In genomic region chr6:6867031-6867430, GRCm38 (mm10) we compare ENCODE assay signal across 20 mouse cellular contexts. TPM values are rescaled to one million over a fixed set of nuclear protein-coding genes. Genes with fewer than 3 reads are reported as not detected.
DNase-seq lines count a peak whose midpoint lies in the region; ATAC-seq and TF ChIP-seq lines count a peak whose summit lies in the region.
"Had no signal": no experiment of that assay in that cellular context is flagged by ENCODE, and none has a peak within 500 bp of the region (broad histone marks: within the 10 kb centered on the region; RNA-seq: fewer than 3 reads in every experiment).

No protein-coding gene starts in this region.

- no peak for ATAC-seq in hindbrain, embryonic 11.5 days (ENCODE audit: low FRiP score)
- ATAC-seq in hindbrain, embryonic 14.5 days (ENCODE audit: low FRiP score) = no peak
- no peak for ATAC-seq in embryonic facial prominence, embryonic 13.5 days (ENCODE audit: insufficient number of reproducible peaks, insufficient read depth, low FRiP score, low TSS enrichment, low read depth)
- ATAC-seq in forebrain, postnatal 0 days = no peak
- no peak for ATAC-seq in neural tube, embryonic 11.5 days (ENCODE audit: insufficient read depth, low FRiP score, low TSS enrichment)
- ATAC-seq: activated CD4-positive, CD25-positive, alpha-beta regulatory T cell, adult 4 months had no signal

- H3K27ac ChIP-seq in hindbrain, embryonic 11.5 days (ENCODE audit: low read depth, low read length) = no peak overlapping the region
- H3K27ac ChIP-seq in hindbrain, embryonic 14.5 days = no peak overlapping the region
- no peak overlapping the region for H3K27ac ChIP-seq in embryonic facial prominence, embryonic 13.5 days
- peak overlapping the region; percentile 96 for H3K27ac ChIP-seq in forebrain, postnatal 0 days (ENCODE audit: low read depth, low read length)
- H3K27ac ChIP-seq in neural tube, embryonic 11.5 days (ENCODE audit: low read depth, low read length) = no peak overlapping the region
- H3K27ac ChIP-seq: gastrocnemius, adult 2 months; layer of hippocampus, adult 2 months; macrophage had no signal

- peaks cover 89% of the 10 kb centered on the region for H3K27me3 ChIP-seq in hindbrain, embryonic 11.5 days (ENCODE audit: control insufficient read depth, insufficient read depth, low read length)
- peaks cover 98% of the 10 kb centered on the region for H3K27me3 ChIP-seq in hindbrain, embryonic 14.5 days (ENCODE audit: control insufficient read depth, insufficient read depth, low read length)
- peaks cover 96% of the 10 kb centered on the region for H3K27me3 ChIP-seq in embryonic facial prominence, embryonic 13.5 days
- peaks cover 36% of the 10 kb centered on the region for H3K27me3 ChIP-seq in forebrain, postnatal 0 days (ENCODE audit: insufficient read depth, low read length)
- H3K27me3 ChIP-seq in neural tube, embryonic 11.5 days (ENCODE audit: control insufficient read depth, insufficient read depth, low read length) = peaks cover 91% of the 10 kb centered on the region

- TF ChIP-seq CTCF in forebrain, postnatal 0 days (IDR thresholded peaks at IDR 0.05; ENCODE audit: low read depth) = no peak

- DNase-seq in hindbrain, embryonic 11.5 days (ENCODE audit: low spot score) = peak; percentile 41
- DNase-seq in hindbrain, embryonic 14.5 days (ENCODE audit: low spot score) = no peak
- peak; percentile 57 for DNase-seq in forebrain, postnatal 0 days
- DNase-seq in neural tube, embryonic 11.5 days (ENCODE audit: low spot score) = peak; percentile 12
- DNase-seq in layer of hippocampus, adult 9-11 months = no peak
- DNase-seq in liver = no peak
- DNase-seq in testis, postnatal 14 days (ENCODE audit: low spot score) = no peak
- DNase-seq: cerebellum, postnatal 14 days; gastrocnemius, adult 2 months; lung, embryonic 14.5 days; thymus, postnatal 36 days had no signal

- no peak overlapping the region for H3K9ac ChIP-seq in hindbrain, embryonic 11.5 days (ENCODE audit: low read depth, low read length)
- no peak overlapping the region for H3K9ac ChIP-seq in hindbrain, embryonic 14.5 days
- H3K9ac ChIP-seq in embryonic facial prominence, embryonic 13.5 days = no peak overlapping the region
- peak overlapping the region; percentile 81 for H3K9ac ChIP-seq in forebrain, postnatal 0 days
- no peak overlapping the region for H3K9ac ChIP-seq in neural tube, embryonic 11.5 days (ENCODE audit: low read length)
- H3K9ac ChIP-seq: lung, embryonic 14.5 days had no signal

- no peaks in the 10 kb centered on the region for H3K36me3 ChIP-seq in hindbrain, embryonic 11.5 days (ENCODE audit: control insufficient read depth, insufficient read depth, low read length)
- H3K36me3 ChIP-seq in hindbrain, embryonic 14.5 days (replicated peaks; ENCODE audit: control insufficient read depth, insufficient read depth) = no peaks in the 10 kb centered on the region
- H3K36me3 ChIP-seq in embryonic facial prominence, embryonic 13.5 days = no peaks in the 10 kb centered on the region
- H3K36me3 ChIP-seq in forebrain, postnatal 0 days (ENCODE audit: insufficient read depth) = no peaks in the 10 kb centered on the region
- no peaks in the 10 kb centered on the region for H3K36me3 ChIP-seq in neural tube, embryonic 11.5 days (ENCODE audit: control insufficient read depth, insufficient read depth, low read length)

- peaks cover 4% of the 10 kb centered on the region; the same call in 1 of the 2 replicates for H3K4me1 ChIP-seq in hindbrain, embryonic 11.5 days (replicated peaks; ENCODE audit: control insufficient read depth, insufficient read depth, low read length)
- H3K4me1 ChIP-seq in hindbrain, embryonic 14.5 days (replicated peaks; ENCODE audit: control insufficient read depth, insufficient read depth, low read length) = peaks cover 16% of the 10 kb centered on the region; the same call in 1 of the 2 replicates
- peaks cover 26% of the 10 kb centered on the region for H3K4me1 ChIP-seq in embryonic facial prominence, embryonic 13.5 days
- H3K4me1 ChIP-seq in forebrain, postnatal 0 days (ENCODE audit: insufficient read depth) = no peaks in the 10 kb centered on the region
- peaks cover 16% of the 10 kb centered on the region for H3K4me1 ChIP-seq in neural tube, embryonic 11.5 days (ENCODE audit: control insufficient read depth, insufficient read depth, low read length)

- no peaks in the 10 kb centered on the region for H3K9me3 ChIP-seq in hindbrain, embryonic 11.5 days (ENCODE audit: control insufficient read depth, low read length)
- H3K9me3 ChIP-seq in hindbrain, embryonic 14.5 days (ENCODE audit: control insufficient read depth, low read length) = no peaks in the 10 kb centered on the region
- H3K9me3 ChIP-seq in embryonic facial prominence, embryonic 13.5 days = no peaks in the 10 kb centered on the region
- no peaks in the 10 kb centered on the region for H3K9me3 ChIP-seq in forebrain, postnatal 0 days (ENCODE audit: low read length)
- H3K9me3 ChIP-seq in neural tube, embryonic 11.5 days (ENCODE audit: control insufficient read depth, low read length) = no peaks in the 10 kb centered on the region

- no peak overlapping the region for H3K4me3 ChIP-seq in hindbrain, embryonic 11.5 days (ENCODE audit: low read depth, low read length)
- H3K4me3 ChIP-seq in hindbrain, embryonic 14.5 days (replicated peaks; ENCODE audit: low read length) = no peak overlapping the region
- H3K4me3 ChIP-seq in embryonic facial prominence, embryonic 13.5 days = peak overlapping the region; percentile 18; the same call in 1 of the 2 replicates
- peak overlapping the region; percentile 50 for H3K4me3 ChIP-seq in forebrain, postnatal 0 days (ENCODE audit: low read depth, low read length)
- H3K4me3 ChIP-seq in neural tube, embryonic 11.5 days (ENCODE audit: low read depth, low read length) = no peak overlapping the region
- H3K4me3 ChIP-seq: gastrocnemius, adult 2 months; layer of hippocampus, adult 2 months had no signal

- WGBS in hindbrain, embryonic 11.5 days = 4% methylated on average over 9 of the region's 9 CpGs
- 3% methylated on average over 9 of the region's 9 CpGs for WGBS in hindbrain, embryonic 14.5 days
- 21% methylated on average over 9 of the region's 9 CpGs for WGBS in embryonic facial prominence, embryonic 13.5 days
- 2% methylated on average over 9 of the region's 9 CpGs for WGBS in forebrain, postnatal 0 days
- WGBS in neural tube, embryonic 11.5 days = 2% methylated on average over 9 of the region's 9 CpGs

- no peak overlapping the region for H3K4me2 ChIP-seq in hindbrain, embryonic 11.5 days (replicated peaks; ENCODE audit: low read depth, low read length)
- H3K4me2 ChIP-seq in hindbrain, embryonic 14.5 days (replicated peaks) = no peak overlapping the region
- peak overlapping the region; percentile 28 for H3K4me2 ChIP-seq in embryonic facial prominence, embryonic 13.5 days
- H3K4me2 ChIP-seq in forebrain, postnatal 0 days (ENCODE audit: low read depth) = peak overlapping the region; percentile 53
- H3K4me2 ChIP-seq in neural tube, embryonic 11.5 days (ENCODE audit: low read depth) = no peak overlapping the region
- H3K4me2 ChIP-seq: liver, embryonic 11.5 days; lung, embryonic 14.5 days had no signal

RNA-seq across cellular contexts. Expression of gene Dlx6, which starts 3.9 kb away (rescaled TPM):
- 0.29 and 0.65 TPM in 2 replicates for polyA plus RNA-seq in hindbrain, embryonic 11.5 days (2014; fragmentation: Nextera tagmentation; extraction: Ambion mirVana)
- polyA plus RNA-seq in hindbrain, embryonic 14.5 days (2014; fragmentation: Nextera tagmentation; extraction: Ambion mirVana) = not detected in 2 replicates
- polyA plus RNA-seq in embryonic facial prominence, embryonic 13.5 days (2015; fragmentation: Nextera tagmentation; extraction: Ambion mirVana) = 4.6 and 5.1 TPM in 2 replicates
- 19.7 and 28.9 TPM in 2 replicates for total RNA-seq in forebrain, postnatal 0 days (2014; rRNA removed)
- polyA plus RNA-seq in forebrain, postnatal 0 days (2015; fragmentation: Nextera tagmentation; extraction: Ambion mirVana) = 3.7 and 4.9 TPM in 2 replicates
- polyA plus RNA-seq in neural tube, embryonic 11.5 days (2014; fragmentation: Nextera tagmentation; extraction: Ambion mirVana) = not detected in 2 replicates
- total RNA-seq: gastrocnemius, adult 2 months; heart, adult 8-10 months; heart, postnatal 25 days had no signal
- polyA plus RNA-seq: activated CD4-positive, CD25-positive, alpha-beta regulatory T cell, adult 4 months; kidney, embryonic 14.5 days; liver, embryonic 11.5 days; lung, embryonic 14.5 days; macrophage; spleen, adult 2 months had no signal

RNA-seq across cellular contexts. Expression of gene Dlx5, which starts 14.9 kb away (rescaled TPM):
- 2.3 and 6.2 TPM in 2 replicates for polyA plus RNA-seq in hindbrain, embryonic 11.5 days (2014; fragmentation: Nextera tagmentation; extraction: Ambion mirVana)
- not detected in 2 replicates for polyA plus RNA-seq in hindbrain, embryonic 14.5 days (2014; fragmentation: Nextera tagmentation; extraction: Ambion mirVana)
- 44.3 and 54.9 TPM in 2 replicates for polyA plus RNA-seq in embryonic facial prominence, embryonic 13.5 days (2015; fragmentation: Nextera tagmentation; extraction: Ambion mirVana)
- 6.5 and 12.9 TPM in 2 replicates for total RNA-seq in forebrain, postnatal 0 days (2014; rRNA removed)
- 47.2 and 51.3 TPM in 2 replicates for polyA plus RNA-seq in forebrain, postnatal 0 days (2015; fragmentation: Nextera tagmentation; extraction: Ambion mirVana)
- 0.74 and 0.97 TPM in 2 replicates for polyA plus RNA-seq in neural tube, embryonic 11.5 days (2014; fragmentation: Nextera tagmentation; extraction: Ambion mirVana)
- total RNA-seq: gastrocnemius, adult 2 months had no signal
- polyA plus RNA-seq: activated CD4-positive, CD25-positive, alpha-beta regulatory T cell, adult 4 months; macrophage; spleen, adult 2 months had no signal

Comparison
In these comparisons a context has a peak if more than half of its experiments do, and no peak if none do; other contexts are left out.
1. DNase-seq: peak in hindbrain, embryonic 11.5 days (single experiment), forebrain, postnatal 0 days (single experiment) and neural tube, embryonic 11.5 days (single experiment); none in hindbrain, embryonic 14.5 days (single experiment), layer of hippocampus, adult 9-11 months (single experiment), liver (single experiment) and testis, postnatal 14 days (single experiment).
2. H3K4me2 ChIP-seq: peak in embryonic facial prominence, embryonic 13.5 days (single experiment) and forebrain, postnatal 0 days (single experiment); none in hindbrain, embryonic 11.5 days (single experiment), hindbrain, embryonic 14.5 days (single experiment) and neural tube, embryonic 11.5 days (single experiment).
3. H3K4me3 ChIP-seq: peak in embryonic facial prominence, embryonic 13.5 days (single experiment) and forebrain, postnatal 0 days (single experiment); none in hindbrain, embryonic 11.5 days (single experiment), hindbrain, embryonic 14.5 days (single experiment) and neural tube, embryonic 11.5 days (single experiment).